Mouse (Mus musculus) neural tube, postnatal 0 days (tissue): ENCODE measurements around the gene Slc19a3. TPM values are rescaled to one million over a fixed set of nuclear protein-coding genes. Genes with fewer than 3 reads are reported as not detected.

Experiments used
- polyA plus RNA-seq: library from polyadenylated mRNA; unstranded; fragments of >200 nt; fragmentation: Nextera tagmentation; extraction: Ambion mirVana; gene quantifications from 2 replicates; pipeline ENCODE4 v1.2.1, GENCODE M21; 2015

Slc19a3 gene
- 1.3 TPM in 2 replicates for polyA plus RNA-seq

DNA sequence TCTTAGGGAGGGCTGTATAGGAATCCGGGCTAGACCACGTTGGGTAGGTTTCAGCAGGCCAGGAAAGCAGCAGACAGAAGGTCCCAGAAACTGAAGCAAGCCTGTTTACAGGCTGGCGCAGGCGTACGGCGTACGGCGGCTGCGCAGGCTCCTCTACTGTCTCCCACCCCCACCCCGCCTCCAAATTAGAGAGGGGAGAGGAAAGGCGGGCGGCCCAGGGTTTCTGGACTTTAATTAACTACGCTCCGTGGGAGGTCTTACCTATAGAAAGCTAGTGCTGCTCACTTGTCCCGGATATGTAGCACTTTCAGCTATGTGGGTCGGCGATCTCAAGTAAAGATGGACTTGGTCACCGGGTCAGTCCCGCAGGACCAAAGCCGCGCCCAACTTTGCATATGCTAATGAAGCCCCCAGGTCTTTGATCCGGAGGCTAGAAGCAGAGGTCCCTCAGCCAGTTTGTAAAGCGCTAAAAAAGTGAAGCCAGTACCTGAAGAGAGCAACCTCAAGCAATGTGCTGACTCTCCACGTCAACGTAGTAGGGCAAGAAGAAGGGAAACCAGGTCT is at the start of gene Slc19a3:
TSS of gene Slc19a3 (minus strand) at position 340 of the 564 bp plus-strand sequence.

DNA sequence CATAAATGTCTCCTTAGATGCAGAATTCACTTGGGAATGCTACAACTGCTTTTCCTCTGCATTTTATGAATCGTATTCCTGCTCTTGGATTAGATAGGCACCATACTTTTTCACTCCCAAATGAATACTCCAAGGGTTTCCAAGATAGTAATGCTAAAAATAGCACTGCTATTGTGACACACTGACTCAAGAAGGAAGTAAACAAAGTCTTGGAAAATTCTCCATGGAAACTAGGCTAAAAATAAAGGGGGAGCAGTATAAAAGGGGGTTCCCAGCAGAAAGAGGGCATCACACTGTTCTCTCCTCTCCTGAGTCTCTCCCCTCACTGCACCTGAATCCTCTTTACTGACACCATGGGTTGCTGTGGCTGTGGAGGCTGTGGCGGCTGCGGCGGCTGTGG is 22.4 kb upstream of the Slc19a3 start, which contains the start of gene Krtap28-13:
TSS of gene Krtap28-13 (plus strand) at position 288 of the 400 bp plus-strand sequence.

DNA sequence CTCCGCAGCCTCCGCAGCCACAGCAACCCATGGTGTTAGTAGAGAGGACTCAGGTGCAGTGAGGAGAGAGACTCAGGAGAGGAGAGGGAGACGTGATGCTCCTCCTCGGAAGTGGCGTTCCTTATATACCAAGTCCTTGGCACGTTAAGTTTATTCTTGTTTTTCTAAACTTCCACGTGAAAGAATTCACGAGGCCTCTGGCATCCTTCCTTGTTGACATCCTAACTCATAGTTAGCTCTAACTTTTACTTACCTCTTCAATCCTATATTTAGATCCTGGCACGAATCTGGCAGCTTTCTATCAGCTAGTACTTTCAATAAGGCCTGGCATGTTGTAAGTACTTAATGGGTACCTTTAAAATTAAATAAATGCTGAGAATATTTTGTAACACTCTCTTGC is 21.0 kb upstream of the Slc19a3 start, which contains the start of gene A030005K14Rik:
TSS of gene A030005K14Rik (minus strand) at position 101 of the 400 bp plus-strand sequence.

DNA sequence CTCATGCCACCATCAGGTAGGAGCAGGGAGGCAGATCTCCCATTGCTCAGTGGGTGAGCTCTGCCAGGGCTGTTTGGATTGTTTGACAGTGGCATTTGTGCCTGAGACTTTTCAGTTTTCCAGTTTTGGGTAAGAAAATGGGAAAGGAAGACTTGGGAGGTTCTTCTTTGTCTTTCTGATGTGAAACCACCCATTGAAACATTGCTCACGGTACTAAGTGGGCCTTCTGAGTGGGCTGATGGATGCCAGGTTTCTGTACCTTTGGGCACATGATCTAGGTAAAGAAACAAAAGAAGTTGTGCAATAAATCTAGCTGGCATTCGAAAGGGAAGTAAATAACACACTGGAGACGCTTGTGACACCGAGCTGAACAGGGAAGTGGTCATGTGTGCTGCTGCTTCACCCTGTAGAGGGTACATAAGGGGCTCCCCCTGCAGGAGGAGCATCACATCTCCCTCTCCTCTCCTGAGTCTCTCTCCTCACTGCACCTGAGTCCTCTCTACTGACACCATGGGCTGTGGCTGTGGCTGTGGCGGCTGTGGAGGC is 6.7 kb upstream of the Slc19a3 start, which contains the start of gene Gm47969:
TSS of gene Gm47969 (plus strand) at position 51 of the 546 bp plus-strand sequence.

DNA sequence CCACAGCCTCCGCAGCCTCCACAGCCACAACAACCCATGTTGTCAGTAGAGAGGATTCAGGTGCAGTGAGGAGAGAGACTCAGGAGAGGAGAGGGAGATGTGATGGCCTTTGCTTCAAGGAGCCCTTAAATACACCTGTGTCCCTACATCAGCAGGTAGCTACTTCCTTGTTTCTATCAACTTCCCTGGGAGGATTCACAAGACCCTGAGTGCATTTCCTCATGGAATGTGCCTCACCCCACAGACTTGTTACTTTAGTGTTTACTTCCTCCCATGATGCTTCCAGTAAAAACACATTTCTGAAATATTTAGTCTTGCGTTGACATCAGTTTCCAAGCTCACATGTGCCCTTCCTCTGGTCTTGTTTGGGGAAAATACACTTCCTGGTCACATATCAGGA is 4.1 kb upstream of the Slc19a3 start, which contains the start of gene Krtap28-10:
TSS of gene Krtap28-10 (minus strand) at position 101 of the 400 bp plus-strand sequence.

DNA sequence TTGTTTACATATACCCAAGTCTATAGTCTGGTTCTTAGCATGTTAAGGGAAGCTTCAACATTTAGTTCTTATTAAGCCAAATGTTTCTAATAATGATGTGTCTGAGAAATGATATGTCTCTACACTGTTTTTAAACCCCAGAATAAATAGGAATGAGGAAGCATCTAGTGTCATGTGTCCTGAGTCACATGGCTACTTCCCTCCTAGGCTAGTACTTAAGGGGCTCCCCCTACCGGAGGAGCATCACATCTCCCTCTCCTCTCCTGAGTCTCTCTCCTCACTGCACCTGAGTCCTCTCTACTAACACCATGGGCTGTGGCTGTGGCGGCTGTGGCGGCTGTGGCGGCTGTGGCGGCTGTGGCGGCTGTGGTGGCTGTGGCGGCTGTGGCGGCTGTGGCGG is 37.9 kb downstream of the Slc19a3 start, which contains the start of gene Gm47959:
TSS of gene Gm47959 (plus strand) at position 243 of the 400 bp plus-strand sequence.

Other genes with a start within 250 kb of the Slc19a3 start
- gene Agfg1, start 199.0 kb downstream of the Slc19a3 start, polyA plus RNA-seq: 22.7 and 23.4 TPM in 2 replicates
- gene A030005L19Rik, start 125.1 kb downstream of the Slc19a3 start, polyA plus RNA-seq: not detected in 2 replicates
- not detected in 2 replicates for gene A030014E15Rik, start 113.5 kb downstream of the Slc19a3 start, polyA plus RNA-seq
- not detected in 2 replicates for gene Gm6217, start 107.0 kb downstream of the Slc19a3 start, polyA plus RNA-seq
- not detected in 2 replicates for gene A030003K21Rik, start 95.1 kb downstream of the Slc19a3 start, polyA plus RNA-seq
- not detected in 2 replicates for gene Gm7544, start 82.4 kb downstream of the Slc19a3 start, polyA plus RNA-seq
- gene Gm47955, start 78.2 kb downstream of the Slc19a3 start, polyA plus RNA-seq: not detected in 2 replicates
- not detected in 2 replicates for gene Gm47959, start 37.9 kb downstream of the Slc19a3 start, polyA plus RNA-seq
- not detected in 2 replicates for gene Krtap28-10, start 4.0 kb upstream of the Slc19a3 start, polyA plus RNA-seq
- not detected in 2 replicates for gene Gm47969, start 6.5 kb upstream of the Slc19a3 start, polyA plus RNA-seq
- gene A030005K14Rik, start 20.9 kb upstream of the Slc19a3 start, polyA plus RNA-seq: not detected in 2 replicates
- not detected in 2 replicates for gene Krtap28-13, start 22.5 kb upstream of the Slc19a3 start, polyA plus RNA-seq
- not detected in 2 replicates for gene Ccl20, start 78.3 kb upstream of the Slc19a3 start, polyA plus RNA-seq
- 1.6 and 1.7 TPM in 2 replicates for gene Daw1, start 121.3 kb upstream of the Slc19a3 start, polyA plus RNA-seq